ENCODE assay signal across 8 mouse cellular contexts in the genomic region with DNA sequence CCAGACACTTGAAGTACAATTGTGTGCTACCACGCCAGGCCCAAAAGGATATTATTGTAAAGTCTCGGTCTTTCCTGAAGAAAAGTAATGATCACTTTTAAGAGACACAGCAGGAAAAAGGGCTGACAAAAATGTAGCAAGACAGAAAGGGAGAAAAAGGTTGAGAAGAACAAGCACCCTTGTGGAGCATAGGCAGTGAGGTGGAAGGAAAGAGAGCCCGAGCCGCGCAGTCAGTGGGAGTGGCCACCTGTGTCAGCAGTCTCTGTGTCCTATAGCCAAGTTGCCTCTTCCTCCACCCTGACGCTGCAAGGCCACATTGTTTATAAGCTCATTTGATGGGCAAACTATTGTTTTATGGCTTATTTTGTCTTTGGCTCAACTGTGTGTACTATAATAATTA. TPM values are rescaled to one million over a fixed set of nuclear protein-coding genes. Genes with fewer than 3 reads are reported as not detected.
DNase-seq lines count a peak whose midpoint lies in the region; ATAC-seq and TF ChIP-seq lines count a peak whose summit lies in the region.
"Had no signal": no experiment of that assay in that cellular context is flagged by ENCODE, and none has a peak within 500 bp of the region (broad histone marks: within the 10 kb centered on the region; RNA-seq: fewer than 3 reads in every experiment).

No protein-coding gene starts in this region.

- no peak for TF ChIP-seq CTCF in kidney, postnatal 0 days (IDR thresholded peaks at IDR 0.05; ENCODE audit: low read depth)
- no peak for TF ChIP-seq CTCF in bone marrow macrophage, adult 2 months (IDR thresholded peaks at IDR 0.05; ENCODE audit: low read depth, low read length)

- no peak for ATAC-seq in kidney, postnatal 0 days (replicated peaks; ENCODE audit: low FRiP score, low read depth)

- H3K9ac ChIP-seq in kidney, postnatal 0 days (ENCODE audit: low read depth, low read length) = no peak overlapping the region
- H3K9ac ChIP-seq: limb, embryonic 12.5 days had no signal

- intact Hi-C loops in heart, postnatal 36 days (cut with DNase I) = no loop called here

- no peaks in the 10 kb centered on the region for H3K36me3 ChIP-seq in kidney, postnatal 0 days (ENCODE audit: insufficient read depth, low read length)

- H3K27ac ChIP-seq in kidney, postnatal 0 days = no peak overlapping the region
- peak overlapping the region; percentile 31; the same call in 1 of the 2 replicates for H3K27ac ChIP-seq in bone marrow macrophage, adult 2 months (ENCODE audit: insufficient read depth, low read depth, low read length)
- H3K27ac ChIP-seq: limb, embryonic 12.5 days had no signal

- H3K9me3 ChIP-seq in kidney, postnatal 0 days (replicated peaks; ENCODE audit: low read length) = no peaks in the 10 kb centered on the region
- H3K9me3 ChIP-seq: limb, embryonic 12.5 days had no signal

- no peak overlapping the region for H3K4me2 ChIP-seq in kidney, postnatal 0 days (ENCODE audit: low read length)
- H3K4me2 ChIP-seq: limb, embryonic 12.5 days had no signal

- H3K4me1 ChIP-seq in kidney, postnatal 0 days (replicated peaks; ENCODE audit: insufficient read depth, low read length) = 0 out of 2 replicates have a peak, but pooled peaks cover 8% of the 10 kb centered on the region
- peaks cover 13% of the 10 kb centered on the region for H3K4me1 ChIP-seq in bone marrow macrophage, adult 2 months (ENCODE audit: control insufficient read depth, insufficient read depth, low read length)

- peak; percentile 11 for DNase-seq in kidney, postnatal 0 days (ENCODE audit: low spot score)
- DNase-seq in kidney, adult 9 months = no peak
- peak; percentile 15 to 23 for DNase-seq in heart, postnatal 36 days
- DNase-seq in retina, embryonic 14.5 days (ENCODE audit: low spot score) = peak; percentile 46
- no peak for DNase-seq in layer of hippocampus, adult 11-12 months (ENCODE audit: low spot score)
- DNase-seq in embryo, embryonic 9.5 days (ENCODE audit: extremely low spot score) = no peak

- no peaks in the 10 kb centered on the region for H3K27me3 ChIP-seq in kidney, postnatal 0 days (ENCODE audit: insufficient read depth, low read length)
- H3K27me3 ChIP-seq: limb, embryonic 12.5 days had no signal

- no peak for TF ChIP-seq POLR2A in bone marrow macrophage, adult 2 months (IDR thresholded peaks at IDR 0.05; ENCODE audit: borderline replicate concordance, low read depth, low read length)

- WGBS in kidney, postnatal 0 days = 57% methylated on average over 6 of the region's 6 CpGs

- H3K4me3 ChIP-seq in kidney, postnatal 0 days (replicated peaks; ENCODE audit: low read depth, low read length) = no peak overlapping the region
- peak overlapping the region; percentile 18 for H3K4me3 ChIP-seq in bone marrow macrophage, adult 2 months (ENCODE audit: insufficient read depth, low read length)
- H3K4me3 ChIP-seq: limb, embryonic 12.5 days had no signal

RNA-seq across cellular contexts. Expression of gene Rsbn1, which starts 13.6 kb away (rescaled TPM):
- polyA plus RNA-seq in kidney, postnatal 0 days (2015; fragmentation: Nextera tagmentation; extraction: Ambion mirVana) = 10.8 and 11.4 TPM in 2 replicates
- 12.6 and 13.4 TPM in 2 replicates for polyA plus RNA-seq in bone marrow macrophage, adult 2 months (2012; ENCODE audit: insufficient read depth, insufficient read length, missing spikeins)
- total RNA-seq in heart, postnatal 36 days (2021) = 1 to 10 TPM; 8.6 to 9.0 TPM

RNA-seq across cellular contexts. Expression of gene Phtf1, which starts 40.4 kb away (rescaled TPM):
- 21.8 TPM in 2 replicates for polyA plus RNA-seq in kidney, postnatal 0 days (2015; fragmentation: Nextera tagmentation; extraction: Ambion mirVana)
- polyA plus RNA-seq in bone marrow macrophage, adult 2 months (2012; ENCODE audit: insufficient read depth, insufficient read length, missing spikeins) = 14.0 and 15.6 TPM in 2 replicates
- total RNA-seq in heart, postnatal 36 days (2021) = 1 to 10 TPM; 7.3 to 7.6 TPM

Comparison
In these comparisons a context has a peak if more than half of its experiments do, and no peak if none do; other contexts are left out.
1. DNase-seq: peak in kidney, postnatal 0 days (single experiment), heart, postnatal 36 days (2 of 2) and retina, embryonic 14.5 days (single experiment); none in kidney, adult 9 months (single experiment), layer of hippocampus, adult 11-12 months (single experiment) and embryo, embryonic 9.5 days (single experiment).